Mouse (Mus musculus): ENCODE results near the gene Gdf1. TPM values are rescaled to one million over a fixed set of nuclear protein-coding genes. Genes with fewer than 3 reads are reported as not detected.

Gdf1 gene
- 0.53 and 0.78 TPM in 2 replicates for polyA plus RNA-seq (2015; fragmentation: Nextera tagmentation; extraction: Ambion mirVana)

DNA sequence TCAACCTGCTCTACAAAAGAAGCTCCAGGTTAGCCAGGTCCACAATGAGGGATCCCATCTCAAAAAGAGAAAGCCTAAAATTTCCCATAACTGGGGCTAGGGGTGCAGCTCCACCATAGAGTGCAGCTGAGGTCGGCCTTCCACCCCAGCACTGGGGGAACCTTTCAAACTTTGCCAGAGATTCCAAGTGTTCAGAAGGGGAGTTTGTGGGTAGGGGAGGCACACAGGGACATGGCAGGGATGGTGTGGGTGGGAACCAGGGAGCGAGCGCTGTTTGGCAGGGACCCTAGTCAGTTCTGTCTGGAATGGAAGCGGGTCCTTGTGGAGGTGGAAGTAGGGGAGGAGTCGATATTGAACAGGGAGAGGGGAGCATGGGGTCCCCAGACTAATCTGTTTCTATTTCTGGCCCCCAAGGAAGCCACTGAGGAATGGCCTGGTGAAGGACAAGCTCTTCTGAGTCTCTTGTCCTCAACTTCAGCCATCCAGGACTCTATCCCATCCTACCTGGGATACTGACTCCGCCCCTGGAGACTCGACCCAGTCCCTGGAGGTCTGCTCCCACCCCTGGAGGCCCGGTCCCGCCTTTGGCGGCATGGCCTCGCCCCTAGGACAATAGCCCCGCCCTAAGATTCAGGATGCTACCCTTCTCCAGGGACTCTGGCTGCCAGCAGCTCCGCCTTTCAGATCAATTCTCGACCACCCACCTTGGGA, at the start of gene Gdf1:
Gdf1 (plus strand) TSS at position 694 of the 711 bp plus-strand sequence.
- WGBS, result 34% methylated on average over 14 of the region's 14 CpGs
- H3K4me2 ChIP-seq (ENCODE audit: low read depth, low read length), result 0 out of 2 replicates have a peak within 1 kb of the TSS, but pooled peaks have one; percentile 33
- peak within 1 kb of the TSS; percentile 12; the same call in 1 of the 2 replicates for H3K9ac ChIP-seq (ENCODE audit: low read depth, low read length)

GRCm38 (mm10) chr8:70281001-70281400, 48.6 kb upstream of the Gdf1 start:
- no peak overlapping the region for H3K27ac ChIP-seq (ENCODE audit: low read length)
- H3K27me3 ChIP-seq (replicated peaks; ENCODE audit: control insufficient read depth, insufficient read depth, low read length), result no peaks in the 10 kb centered on the region
- no peak overlapping the region for H3K4me3 ChIP-seq (ENCODE audit: low read length)
- peaks cover 3% of the 10 kb centered on the region; the same call in 1 of the 2 replicates for H3K36me3 ChIP-seq (ENCODE audit: control insufficient read depth, insufficient read depth, low read length)
- H3K9me3 ChIP-seq (ENCODE audit: control insufficient read depth, low read length), result no peaks in the 10 kb centered on the region
- WGBS, result 41% methylated on average over 3 of the region's 3 CpGs
- H3K9ac ChIP-seq (ENCODE audit: low read depth, low read length), result no peak overlapping the region
- H3K4me1 ChIP-seq (ENCODE audit: control insufficient read depth, insufficient read depth, low read length), result peaks cover 4% of the 10 kb centered on the region; the same call in 1 of the 2 replicates
- H3K4me2 ChIP-seq (ENCODE audit: low read depth, low read length), result no peak overlapping the region
- peak; percentile 14; the same call in 1 of the 2 replicates for ATAC-seq

More for the DNA sequence above, at the start of gene Gdf1:
- no peak for ATAC-seq
- Histone ChIP-seq H3K4me3 (ENCODE audit: low read length) (no peak within 1 kb of the TSS; the same call in none of the 2 replicates), H3K27ac (ENCODE audit: low read length) (no peak within 1 kb of the TSS), H3K4me1 (ENCODE audit: control insufficient read depth, insufficient read depth, low read length) (peaks cover 10% of the 10 kb centered on the region; the same call in 1 of the 2 replicates), H3K9me3 (ENCODE audit: control insufficient read depth, low read length) (no peaks in the 10 kb centered on the region), H3K27me3 (replicated peaks; ENCODE audit: control insufficient read depth, insufficient read depth, low read length) (no peaks in the 10 kb centered on the region), H3K36me3 (ENCODE audit: control insufficient read depth, insufficient read depth, low read length) (peaks cover 27% of the 10 kb centered on the region)

DNA sequence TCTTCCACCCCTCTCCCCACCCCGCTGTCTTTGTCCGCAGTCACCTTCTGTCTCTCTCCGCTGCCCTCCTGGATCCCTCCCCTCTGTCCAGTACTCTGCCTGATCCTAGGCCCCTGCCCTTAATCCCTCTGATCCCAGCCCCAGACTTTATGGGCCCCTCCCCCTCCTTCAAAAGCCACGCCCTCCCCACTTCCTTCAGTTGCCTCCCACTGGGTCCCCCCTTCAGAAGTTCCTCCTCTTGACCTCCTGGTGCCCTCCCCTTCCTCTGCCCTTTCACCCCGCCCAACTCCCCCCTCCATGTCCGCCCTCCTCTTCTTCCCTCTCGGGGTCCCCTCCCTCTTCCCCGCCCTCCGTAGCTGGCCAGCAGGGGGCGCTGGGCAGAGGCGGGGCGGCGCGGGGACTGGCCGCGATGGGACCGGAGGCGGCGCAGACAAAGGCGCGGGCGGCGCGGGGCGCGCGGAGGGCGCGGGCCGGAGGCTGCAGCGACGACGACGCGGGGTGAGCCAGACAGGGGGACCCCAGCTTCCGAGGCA, 46.9 kb upstream of the Gdf1 start, which contains the start of gene Homer3:
Homer3 (plus strand) TSS at position 225 of the 533 bp plus-strand sequence.
- Histone ChIP-seq H3K4me2 (ENCODE audit: low read depth, low read length) (peak within 1 kb of the TSS; percentile 89), H3K4me3 (ENCODE audit: low read length) (peak within 1 kb of the TSS; percentile 89), H3K4me1 (ENCODE audit: control insufficient read depth, insufficient read depth, low read length) (peaks cover 4% of the 10 kb centered on the region; the same call in 1 of the 2 replicates), H3K9ac (ENCODE audit: low read depth, low read length) (peak within 1 kb of the TSS; percentile 98), H3K27me3 (replicated peaks; ENCODE audit: control insufficient read depth, insufficient read depth, low read length) (no peaks in the 10 kb centered on the region), H3K9me3 (ENCODE audit: control insufficient read depth, low read length) (no peaks in the 10 kb centered on the region), H3K27ac (ENCODE audit: low read length) (peak within 1 kb of the TSS; percentile 73), H3K36me3 (ENCODE audit: control insufficient read depth, insufficient read depth, low read length) (peaks cover 19% of the 10 kb centered on the region)
- ATAC-seq, result peak; percentile 95
- WGBS, result under 1% methylated on average over 36 of the region's 36 CpGs

- Histone ChIP-seq H3K4me1 (ENCODE audit: control insufficient read depth, insufficient read depth, low read length) (peaks cover 4% of the 10 kb centered on the region; the same call in 1 of the 2 replicates), H3K9me3 (ENCODE audit: control insufficient read depth, low read length) (no peaks in the 10 kb centered on the region)
- peak; percentile 50 for ATAC-seq
Measured at GRCm38 (mm10) chr8:70283136-70284077, 46.2 kb upstream of the Gdf1 start.

GRCm38 (mm10) chr8:70284421-70284820, 45.2 kb upstream of the Gdf1 start:
- WGBS, result 79% methylated on average over 5 of the region's 5 CpGs
- H3K4me3 ChIP-seq (ENCODE audit: low read length), result no peak overlapping the region
- peaks cover 20% of the 10 kb centered on the region for H3K36me3 ChIP-seq (ENCODE audit: control insufficient read depth, insufficient read depth, low read length)
- H3K9me3 ChIP-seq (ENCODE audit: control insufficient read depth, low read length), result no peaks in the 10 kb centered on the region
- no peak for ATAC-seq
- no peak overlapping the region for H3K9ac ChIP-seq (ENCODE audit: low read depth, low read length)
- peaks cover 4% of the 10 kb centered on the region; the same call in 1 of the 2 replicates for H3K4me1 ChIP-seq (ENCODE audit: control insufficient read depth, insufficient read depth, low read length)
- H3K4me2 ChIP-seq (ENCODE audit: low read depth, low read length), result no peak overlapping the region
- no peak overlapping the region for H3K27ac ChIP-seq (ENCODE audit: low read length)
- H3K27me3 ChIP-seq (replicated peaks; ENCODE audit: control insufficient read depth, insufficient read depth, low read length), result no peaks in the 10 kb centered on the region

More at GRCm38 (mm10) chr8:70283136-70284077, 46.2 kb upstream of the Gdf1 start:
- WGBS, result under 1% methylated on average over 55 of the region's 55 CpGs
- H3K27ac ChIP-seq (ENCODE audit: low read length), result peak overlapping the region; percentile 73
- H3K27me3 ChIP-seq (replicated peaks; ENCODE audit: control insufficient read depth, insufficient read depth, low read length), result no peaks in the 10 kb centered on the region
- H3K4me2 ChIP-seq (ENCODE audit: low read depth, low read length), result peak overlapping the region; percentile 89
- peak overlapping the region; percentile 98 for H3K9ac ChIP-seq (ENCODE audit: low read depth, low read length)
- H3K4me3 ChIP-seq (ENCODE audit: low read length), result peak overlapping the region; percentile 89
- peaks cover 20% of the 10 kb centered on the region for H3K36me3 ChIP-seq (ENCODE audit: control insufficient read depth, insufficient read depth, low read length)

DNA sequence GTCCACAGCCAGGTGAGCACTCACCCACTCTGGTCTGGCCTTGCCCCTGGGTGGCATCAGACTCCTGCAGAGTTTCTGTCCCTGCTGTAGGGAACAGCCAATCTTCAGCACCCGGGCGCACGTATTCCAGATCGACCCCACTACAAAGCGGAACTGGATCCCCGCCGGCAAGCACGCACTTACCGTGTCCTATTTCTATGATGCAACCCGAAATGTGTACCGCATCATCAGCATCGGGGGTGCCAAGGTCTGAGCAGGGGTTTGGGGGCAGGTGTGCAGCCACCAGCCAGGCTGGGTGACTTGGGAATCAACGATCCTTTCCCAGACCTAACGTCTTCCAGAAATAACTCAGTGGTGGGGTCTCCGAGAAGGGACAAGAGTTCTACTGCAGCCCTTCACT, 44.3 kb upstream of the Gdf1 start:
- 95% methylated on average over 15 of the region's 15 CpGs for WGBS
- Histone ChIP-seq H3K27me3 (replicated peaks; ENCODE audit: control insufficient read depth, insufficient read depth, low read length) (no peaks in the 10 kb centered on the region), H3K36me3 (ENCODE audit: control insufficient read depth, insufficient read depth, low read length) (peaks cover 20% of the 10 kb centered on the region), H3K4me2 (ENCODE audit: low read depth, low read length) (no peak overlapping the region), H3K27ac (ENCODE audit: low read length) (no peak overlapping the region), H3K4me3 (ENCODE audit: low read length) (no peak overlapping the region), H3K4me1 (ENCODE audit: control insufficient read depth, insufficient read depth, low read length) (peaks cover 4% of the 10 kb centered on the region; the same call in 1 of the 2 replicates), H3K9ac (ENCODE audit: low read depth, low read length) (no peak overlapping the region), H3K9me3 (ENCODE audit: control insufficient read depth, low read length) (no peaks in the 10 kb centered on the region)
- no peak for ATAC-seq

DNA sequence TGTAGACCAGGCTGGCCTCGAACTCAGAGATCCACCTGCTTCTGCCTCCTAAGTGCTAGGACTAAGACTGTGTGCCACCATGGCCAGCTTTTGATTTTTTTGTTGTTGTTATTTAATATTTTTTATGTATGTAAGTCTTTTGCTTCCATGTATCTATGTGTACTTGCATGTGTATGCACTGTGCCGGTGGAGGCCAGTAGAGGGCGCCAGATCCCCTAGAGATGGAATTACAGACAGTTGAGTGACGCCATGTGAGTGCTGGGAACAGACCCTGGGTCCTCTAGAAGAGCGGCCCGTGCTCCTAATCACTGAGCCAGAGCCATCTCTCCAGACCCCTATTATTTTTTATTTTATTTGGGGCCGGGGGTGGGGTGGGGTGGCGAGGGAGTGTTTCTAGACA, 42.9 kb upstream of the Gdf1 start:
- WGBS, result 88% methylated on average over 8 of the region's 8 CpGs
- no peak overlapping the region for H3K9ac ChIP-seq (ENCODE audit: low read depth, low read length)
- H3K9me3 ChIP-seq (ENCODE audit: control insufficient read depth, low read length), result no peaks in the 10 kb centered on the region
- no peaks in the 10 kb centered on the region for H3K27me3 ChIP-seq (replicated peaks; ENCODE audit: control insufficient read depth, insufficient read depth, low read length)
- no peak overlapping the region for H3K4me3 ChIP-seq (ENCODE audit: low read length)
- H3K36me3 ChIP-seq (ENCODE audit: control insufficient read depth, insufficient read depth, low read length), result peaks cover 20% of the 10 kb centered on the region
- H3K27ac ChIP-seq (ENCODE audit: low read length), result no peak overlapping the region
- no peak overlapping the region for H3K4me2 ChIP-seq (ENCODE audit: low read depth, low read length)
- peaks cover 4% of the 10 kb centered on the region; the same call in 1 of the 2 replicates for H3K4me1 ChIP-seq (ENCODE audit: control insufficient read depth, insufficient read depth, low read length)
- ATAC-seq, result no peak

- Histone ChIP-seq H3K4me2 (ENCODE audit: low read depth, low read length) (no peak overlapping the region), H3K9ac (ENCODE audit: low read depth, low read length) (no peak overlapping the region), H3K9me3 (ENCODE audit: control insufficient read depth, low read length) (no peaks in the 10 kb centered on the region), H3K27me3 (replicated peaks; ENCODE audit: control insufficient read depth, insufficient read depth, low read length) (no peaks in the 10 kb centered on the region), H3K36me3 (ENCODE audit: control insufficient read depth, insufficient read depth, low read length) (peaks cover 34% of the 10 kb centered on the region), H3K4me1 (ENCODE audit: control insufficient read depth, insufficient read depth, low read length) (no peaks in the 10 kb centered on the region), H3K27ac (ENCODE audit: low read length) (no peak overlapping the region), H3K4me3 (ENCODE audit: low read length) (no peak overlapping the region)
- 54% methylated on average over 5 of the region's 5 CpGs for WGBS
- ATAC-seq, result no peak
Measured at GRCm38 (mm10) chr8:70293988-70294405, 35.6 kb upstream of the Gdf1 start.
